Comparison of ENCODE assay signal across 18 mouse cellular contexts in genomic region chr13:103025461-103025860, GRCm38 (mm10).
"Had no signal": no experiment of that assay in that cellular context is flagged by ENCODE, and none has a peak within 500 bp of the region (broad histone marks: within the 10 kb centered on the region; RNA-seq: fewer than 3 reads in every experiment).

No protein-coding gene starts in this region.

- H3K27me3 ChIP-seq: limb, embryonic 15.5 days; lung, embryonic 15.5 days had no signal

- H3K27ac ChIP-seq: limb, embryonic 12.5 days; limb, embryonic 15.5 days; liver, embryonic 14.5 days; lung, embryonic 15.5 days had no signal

- H3K4me3 ChIP-seq: limb, embryonic 12.5 days; limb, embryonic 15.5 days; lung, embryonic 15.5 days had no signal

- ATAC-seq: liver, postnatal 0 days had no signal

- H3K4me2 ChIP-seq: limb, embryonic 12.5 days; limb, embryonic 15.5 days; liver, embryonic 11.5 days; lung, embryonic 15.5 days; midbrain, embryonic 11.5 days had no signal

- H3K9ac ChIP-seq: limb, embryonic 12.5 days; limb, embryonic 15.5 days; liver, embryonic 14.5 days; liver, postnatal 0 days; lung, embryonic 15.5 days had no signal

- DNase-seq: kidney, postnatal 14 days; kidney, postnatal 4 days; left cerebral cortex, postnatal 4 days; liver, postnatal 0 days; lung, postnatal 10 days; lung, postnatal 36 days; midbrain, embryonic 14.5 days; retina, postnatal 1 day; right cerebral cortex, postnatal 25 days; spleen, adult 18-20 months; thymus, adult 18-20 months; thymus, postnatal 36 days had no signal

- H3K9me3 ChIP-seq: limb, embryonic 12.5 days; limb, embryonic 15.5 days; lung, embryonic 15.5 days had no signal

- H3K36me3 ChIP-seq: limb, embryonic 12.5 days; limb, embryonic 15.5 days; lung, embryonic 15.5 days had no signal
